Mouse (Mus musculus) kidney, adult 2 months (tissue): ENCODE results near the gene Mindy4. TPM values are rescaled to one million over a fixed set of nuclear protein-coding genes. Genes with fewer than 3 reads are reported as not detected.
A peak's percentile ranks its signal among the peaks of the same experiment; 100 is the strongest.

Experiments
- DNase-seq: peaks from one replicate; pipeline ENCODE4 v3.0.0; 2021
- H3K27ac ChIP-seq: fragments of 200-500 bp; 2 replicates; pipeline ENCODE4 v1.5.1; 2012; ENCODE audit warnings: low read depth, low read length, control low read depth, inconsistent platforms; ENCODE audit not compliant: insufficient read depth
- H3K27me3 ChIP-seq: fragments of 200-500 bp; replicated peaks from 2 replicates; pipeline ENCODE4 v1.6.1; 2012; ENCODE audit warnings: mild to moderate bottlenecking, moderate library complexity, low read length, inconsistent platforms; ENCODE audit not compliant: control insufficient read depth, insufficient read depth
- H3K36me3 ChIP-seq: fragments of 200-500 bp; 2 replicates; pipeline ENCODE4 v1.6.1; 2012; ENCODE audit warnings: mild to moderate bottlenecking, moderate library complexity, low read length, inconsistent platforms; ENCODE audit not compliant: control insufficient read depth, insufficient read depth
- H3K4me1 ChIP-seq: fragments of 200-500 bp; 2 replicates; pipeline ENCODE4 v1.6.1; 2011; ENCODE audit warnings: low read length; ENCODE audit not compliant: control insufficient read depth, insufficient read depth
- H3K4me3 ChIP-seq: fragments of 200-500 bp; 2 replicates; pipeline ENCODE4 v1.5.1; 2011; ENCODE audit warnings: mild to moderate bottlenecking, low read depth, low read length, control low read depth; ENCODE audit not compliant: insufficient read depth
- CTCF ChIP-seq: fragments of 200-500 bp; conservative IDR thresholded peaks from 2 replicates; pipeline ENCODE4 v1.5.1; 2011; ENCODE audit warnings: low read depth, mild to moderate bottlenecking, control low read depth, low read length, moderate library complexity, mixed read lengths; ENCODE audit not compliant: insufficient read depth, insufficient read length
- POLR2A ChIP-seq: fragments of 200-500 bp; IDR thresholded peaks from one replicate; pipeline ENCODE4 v1.6.1; 2011; ENCODE audit warnings: low read depth, low read length, control low read depth
- WGBS: fragments of 180-500 bp; shearing (Covaris S2); methylation state at CpG from one replicate; pipeline ENCODE4 v1.1.7; 2018; 5-methylcytosine and 5-hydroxymethylcytosine counted together
- polyA plus RNA-seq: library from polyadenylated mRNA; depleted of rRNA; stranded (reverse); fragments of >200 nt; gene quantifications from 2 replicates; pipeline ENCODE4 v1.2.3, GENCODE M21; 2012; rRNA removed

Gene Mindy4
- 14.3 and 14.6 TPM in 2 replicates for polyA plus RNA-seq

- H3K27ac ChIP-seq = peak within 1 kb of the TSS; percentile 92
- TF ChIP-seq CTCF (peak; percentile 37), POLR2A (no peak)
- H3K27me3 ChIP-seq = no peaks in the 10 kb centered on the region
- DNase-seq = peak; percentile 96
- H3K36me3 ChIP-seq = no peaks in the 10 kb centered on the region
- WGBS = 2% methylated on average over 33 of the region's 33 CpGs
- H3K4me1 ChIP-seq = peaks cover 3% of the 10 kb centered on the region; the same call in 1 of the 2 replicates
- H3K4me3 ChIP-seq = peak within 1 kb of the TSS; percentile 71
Observed at GRCm38 (mm10) chr6:55202913-55203910, at the start of gene Mindy4. TSS of gene Mindy4 (plus strand) at chr6:55203383.

DNA sequence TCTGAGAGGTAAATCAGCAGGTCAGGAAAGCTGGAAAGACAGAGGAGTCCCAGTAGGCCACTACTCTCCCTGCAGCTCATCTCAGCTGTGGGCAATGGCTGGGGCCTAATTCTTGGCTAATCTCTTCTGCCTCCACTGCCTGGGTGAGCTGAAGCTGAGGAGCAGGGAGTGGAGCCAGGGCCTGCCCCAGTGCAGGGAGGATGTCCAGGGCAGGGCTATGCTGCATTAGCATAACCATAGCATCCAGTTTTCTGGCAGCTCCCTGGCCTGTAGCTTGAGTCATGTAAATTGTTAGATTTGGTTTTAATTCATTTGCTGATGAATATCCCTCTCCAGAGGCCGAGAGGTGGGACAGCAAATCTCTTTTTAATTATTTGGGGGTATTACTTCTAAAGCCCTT, 43.9 kb upstream of the Mindy4 start:
- Histone ChIP-seq H3K4me3 (no peak overlapping the region), H3K27ac (no peak overlapping the region), H3K36me3 (no peaks in the 10 kb centered on the region), H3K27me3 (no peaks in the 10 kb centered on the region), H3K4me1 (no peaks in the 10 kb centered on the region)
- no peak for DNase-seq
- 88% methylated on average over 1 of the region's 1 CpGs for WGBS
- TF ChIP-seq POLR2A = no peak
- no peak for TF ChIP-seq CTCF

DNA sequence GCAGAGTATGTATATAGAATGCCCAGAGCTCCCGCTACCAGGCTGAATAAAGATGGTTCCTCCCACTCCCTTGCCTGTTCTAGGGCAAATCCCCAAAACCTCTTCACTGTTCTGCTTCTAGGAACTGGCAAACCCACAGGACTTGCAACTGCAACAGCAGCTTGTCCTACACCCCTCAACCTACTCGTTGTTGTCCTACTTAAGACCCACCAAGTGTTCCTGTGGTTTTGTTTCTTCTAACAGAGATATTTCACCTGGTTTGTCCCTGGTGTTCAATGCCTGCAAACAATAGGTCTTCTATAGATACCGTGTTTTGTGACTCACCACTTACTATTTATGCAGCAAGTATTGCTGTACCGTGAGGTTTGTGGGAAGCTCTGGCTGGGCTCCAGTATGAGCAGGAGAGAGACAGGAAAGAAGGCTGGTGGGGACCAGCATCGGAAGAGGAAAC, 41.8 kb upstream of the Mindy4 start:
- 66% methylated on average over 5 of the region's 5 CpGs for WGBS
- no peak for TF ChIP-seq POLR2A
- TF ChIP-seq CTCF = no peak
- H3K4me3 ChIP-seq = no peak overlapping the region
- H3K36me3 ChIP-seq = no peaks in the 10 kb centered on the region
- H3K27ac ChIP-seq = no peak overlapping the region
- no peak for DNase-seq
- no peaks in the 10 kb centered on the region for H3K27me3 ChIP-seq
- H3K4me1 ChIP-seq = no peaks in the 10 kb centered on the region

- Histone ChIP-seq H3K27ac (no peak overlapping the region), H3K4me1 (no peaks in the 10 kb centered on the region), H3K4me3 (no peak overlapping the region), H3K36me3 (no peaks in the 10 kb centered on the region), H3K27me3 (no peaks in the 10 kb centered on the region)
- no peak for TF ChIP-seq CTCF
- no peak for TF ChIP-seq POLR2A
- WGBS = 83% methylated on average over 8 of the region's 8 CpGs
- DNase-seq = no peak
Observed at GRCm38 (mm10) chr6:55163046-55163584, 40.1 kb upstream of the Mindy4 start.

GRCm38 (mm10) chr6:55166777-55167463, 36.3 kb upstream of the Mindy4 start:
- H3K36me3 ChIP-seq = no peaks in the 10 kb centered on the region
- TF ChIP-seq POLR2A (no peak), CTCF (peak; percentile 96)
- no peak overlapping the region for H3K4me3 ChIP-seq
- no peak overlapping the region for H3K27ac ChIP-seq
- H3K27me3 ChIP-seq = no peaks in the 10 kb centered on the region
- peak; percentile 81 for DNase-seq
- no peaks in the 10 kb centered on the region for H3K4me1 ChIP-seq
- 45% methylated on average over 7 of the region's 7 CpGs for WGBS

- TF ChIP-seq CTCF (no peak), POLR2A (no peak)
- Histone ChIP-seq H3K27ac (no peak overlapping the region), H3K4me3 (no peak overlapping the region), H3K36me3 (no peaks in the 10 kb centered on the region), H3K4me1 (peaks cover 3% of the 10 kb centered on the region), H3K27me3 (no peaks in the 10 kb centered on the region)
- no peak for DNase-seq
- 64% methylated on average over 5 of the region's 5 CpGs for WGBS
Observed at GRCm38 (mm10) chr6:55169818-55170217, 33.4 kb upstream of the Mindy4 start.
